ENCODE assay signal across 14 mouse cellular contexts in the genomic region with DNA sequence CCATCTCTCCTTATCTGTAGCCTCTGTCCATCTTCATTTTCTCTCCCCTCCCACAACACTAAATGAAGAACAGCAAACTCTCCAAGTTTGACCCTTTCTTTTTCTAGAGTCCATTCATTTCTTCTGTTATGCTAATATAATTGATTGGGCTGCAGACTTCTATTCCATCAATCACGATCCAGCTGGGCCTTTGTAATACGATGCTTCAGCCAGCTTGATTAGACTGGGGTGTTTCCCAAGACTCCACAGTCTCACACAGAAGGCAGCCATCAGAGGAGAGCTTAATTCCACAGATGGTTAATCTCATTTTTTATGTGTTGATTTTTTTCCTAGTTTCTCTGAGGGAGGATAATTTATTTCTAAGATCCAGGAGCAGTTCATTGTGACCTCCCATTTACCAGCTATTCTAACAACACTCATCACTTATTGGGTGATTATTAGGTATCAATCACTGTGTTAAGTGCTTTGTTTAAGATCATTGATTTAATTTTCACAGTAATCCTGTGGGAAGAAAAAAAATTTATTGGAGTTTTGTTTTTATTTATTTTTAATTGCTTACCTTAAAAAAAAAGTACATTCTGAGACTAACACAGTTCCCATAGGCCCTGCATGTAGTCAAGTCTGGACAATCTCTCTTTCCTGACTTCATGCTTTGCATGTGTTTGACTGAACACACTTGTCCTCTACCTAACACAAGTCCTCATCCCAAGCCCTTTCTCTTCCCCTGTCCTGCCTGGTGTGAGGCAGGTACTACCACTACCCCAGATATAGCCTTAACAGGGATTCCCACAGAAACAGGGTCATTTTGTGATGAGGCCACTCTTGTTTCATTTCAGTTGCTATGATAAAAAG.
DNase-seq lines count a peak whose midpoint lies in the region; ATAC-seq and TF ChIP-seq lines count a peak whose summit lies in the region.
"Had no signal": no experiment of that assay in that cellular context is flagged by ENCODE, and none has a peak within 500 bp of the region (broad histone marks: within the 10 kb centered on the region; RNA-seq: fewer than 3 reads in every experiment).

No protein-coding gene starts in this region.

- no peak overlapping the region for H3K4me3 ChIP-seq in forebrain, embryonic 13.5 days
- no peak overlapping the region for H3K4me3 ChIP-seq in neural tube, embryonic 11.5 days (ENCODE audit: low read depth, low read length)
- no peak overlapping the region for H3K4me3 ChIP-seq in layer of hippocampus, adult 2 months
- H3K4me3 ChIP-seq: liver, embryonic 15.5 days; myocyte had no signal

- H3K4me2 ChIP-seq in forebrain, embryonic 13.5 days = no peak overlapping the region
- H3K4me2 ChIP-seq in neural tube, embryonic 11.5 days (ENCODE audit: low read depth) = no peak overlapping the region
- H3K4me2 ChIP-seq: liver, embryonic 15.5 days had no signal

- TF ChIP-seq CTCF in layer of hippocampus, adult 2 months (conservative IDR thresholded peaks at IDR 0.05) = no peak

- no peak overlapping the region for H3K9ac ChIP-seq in forebrain, embryonic 13.5 days
- no peak overlapping the region for H3K9ac ChIP-seq in neural tube, embryonic 11.5 days (ENCODE audit: low read length)
- H3K9ac ChIP-seq: liver, embryonic 15.5 days had no signal

- peak overlapping the region; percentile 11 for H3K27ac ChIP-seq in forebrain, embryonic 13.5 days
- no peak overlapping the region for H3K27ac ChIP-seq in neural tube, embryonic 11.5 days (ENCODE audit: low read depth, low read length)
- no peak overlapping the region for H3K27ac ChIP-seq in layer of hippocampus, adult 2 months
- H3K27ac ChIP-seq: liver, embryonic 15.5 days had no signal

- no peaks in the 10 kb centered on the region for H3K36me3 ChIP-seq in forebrain, embryonic 13.5 days (ENCODE audit: poor library complexity, severe bottlenecking)
- H3K36me3 ChIP-seq in neural tube, embryonic 11.5 days (ENCODE audit: control insufficient read depth, insufficient read depth, low read length) = no peaks in the 10 kb centered on the region
- H3K36me3 ChIP-seq: liver, embryonic 15.5 days had no signal

- peak; percentile 14 to 23 for DNase-seq in kidney, postnatal 4 days
- DNase-seq in kidney, postnatal 36 days = no peak
- peak; percentile 79 for DNase-seq in embryo, embryonic 10.5 days (ENCODE audit: low spot score)
- DNase-seq in neural tube, embryonic 11.5 days (ENCODE audit: low spot score) = peak; percentile 33
- no peak for DNase-seq in layer of hippocampus, adult 2 months (ENCODE audit: low spot score in 2 of 2)
- no peak for DNase-seq in urinary bladder, postnatal 25 days (ENCODE audit: low spot score)
- DNase-seq: cerebellum, adult 11 months; left cerebral cortex, postnatal 4 days; lung, postnatal 36 days; spleen, adult 18-20 months had no signal

- WGBS in forebrain, embryonic 13.5 days = 0% methylated on average over 2 of the region's 2 CpGs
- 1% methylated on average over 2 of the region's 2 CpGs for WGBS in neural tube, embryonic 11.5 days

- peaks cover 11% of the 10 kb centered on the region; the same call in 1 of the 2 replicates for H3K4me1 ChIP-seq in forebrain, embryonic 13.5 days
- no peaks in the 10 kb centered on the region for H3K4me1 ChIP-seq in neural tube, embryonic 11.5 days (ENCODE audit: control insufficient read depth, insufficient read depth, low read length)
- H3K4me1 ChIP-seq: liver, embryonic 15.5 days had no signal

- ATAC-seq in forebrain, embryonic 13.5 days = peak; percentile 99
- ATAC-seq in neural tube, embryonic 11.5 days (ENCODE audit: insufficient read depth, low FRiP score, low TSS enrichment) = peak; percentile 89; the same call in 1 of the 2 replicates
- ATAC-seq: Patski had no signal

- H3K27me3 ChIP-seq in forebrain, embryonic 13.5 days = no peaks in the 10 kb centered on the region
- no peaks in the 10 kb centered on the region for H3K27me3 ChIP-seq in neural tube, embryonic 11.5 days (ENCODE audit: control insufficient read depth, insufficient read depth, low read length)
- H3K27me3 ChIP-seq: liver, embryonic 15.5 days; Patski had no signal

- no peaks in the 10 kb centered on the region for H3K9me3 ChIP-seq in forebrain, embryonic 13.5 days (replicated peaks)
- H3K9me3 ChIP-seq in neural tube, embryonic 11.5 days (ENCODE audit: control insufficient read depth, low read length) = no peaks in the 10 kb centered on the region
- H3K9me3 ChIP-seq: liver, embryonic 15.5 days had no signal

Comparison
In these comparisons a context has a peak if more than half of its experiments do, and no peak if none do; other contexts are left out.
1. DNase-seq: peak in kidney, postnatal 4 days (2 of 2), embryo, embryonic 10.5 days (single experiment) and neural tube, embryonic 11.5 days (single experiment); none in kidney, postnatal 36 days (0 of 2), layer of hippocampus, adult 2 months (0 of 2) and urinary bladder, postnatal 25 days (single experiment).